Mouse (Mus musculus): ENCODE data around the gene 0610037L13Rik. TPM values are rescaled to one million over a fixed set of nuclear protein-coding genes. Genes with fewer than 3 reads are reported as not detected.

0610037L13Rik gene
- total RNA-seq, 2 experiments from 2014 or later = 69.3 to 81.8 TPM

GRCm38 (mm10) chr4:107906561-107906960 lies 16.9 kb downstream of the 0610037L13Rik start:
- DNase-seq (ENCODE audit: low spot score in 2 of 2) = no peak

GRCm38 (mm10) chr4:107910020-107910419 lies 20.4 kb downstream of the 0610037L13Rik start:
- DNase-seq (ENCODE audit: low spot score in 2 of 2) = no peak

- no peak for DNase-seq (ENCODE audit: low spot score in 2 of 2)
These were observed 30.7 kb downstream of the 0610037L13Rik start for GRCm38 (mm10) chr4:107920336-107920735.

- no peak for DNase-seq (ENCODE audit: low spot score in 2 of 2)
These were observed 31.6 kb downstream of the 0610037L13Rik start for GRCm38 (mm10) chr4:107921152-107921695.

GRCm38 (mm10) chr4:107921952-107922351 lies 32.3 kb downstream of the 0610037L13Rik start:
- DNase-seq (ENCODE audit: low spot score in 2 of 2) = no peak

GRCm38 (mm10) chr4:107923145-107923802 lies 33.7 kb downstream of the 0610037L13Rik start, which contains the start of gene Cpt2:
Gene Cpt2, minus strand, starts transcription at chr4:107923610.
- DNase-seq (ENCODE audit: low spot score in 2 of 2) = peak; percentile 88 to 95

- DNase-seq (ENCODE audit: low spot score in 2 of 2) = no peak
These were observed 34.2 kb downstream of the 0610037L13Rik start for GRCm38 (mm10) chr4:107923803-107924194.

- no peak for DNase-seq (ENCODE audit: low spot score in 2 of 2)
These were observed 38.7 kb downstream of the 0610037L13Rik start for GRCm38 (mm10) chr4:107928269-107928668.

GRCm38 (mm10) chr4:107928726-107929125 lies 39.1 kb downstream of the 0610037L13Rik start:
- no peak for DNase-seq (ENCODE audit: low spot score in 2 of 2)

GRCm38 (mm10) chr4:107931453-107931852 lies 41.8 kb downstream of the 0610037L13Rik start:
- no peak for DNase-seq (ENCODE audit: low spot score in 2 of 2)

- no peak for DNase-seq (ENCODE audit: low spot score in 2 of 2)
These were observed 43.6 kb downstream of the 0610037L13Rik start for GRCm38 (mm10) chr4:107933239-107933638.

GRCm38 (mm10) chr4:107935254-107935653 lies 45.6 kb downstream of the 0610037L13Rik start:
- DNase-seq (ENCODE audit: low spot score in 2 of 2) = no peak

- DNase-seq (ENCODE audit: low spot score in 2 of 2) = peak; percentile 58 to 77
These were observed 47.7 kb downstream of the 0610037L13Rik start for GRCm38 (mm10) chr4:107937338-107937737.

GRCm38 (mm10) chr4:107938124-107938523 lies 48.5 kb downstream of the 0610037L13Rik start:
- DNase-seq (ENCODE audit: low spot score in 2 of 2) = no peak

GRCm38 (mm10) chr4:107942741-107943140 lies 53.1 kb downstream of the 0610037L13Rik start:
- no peak for DNase-seq (ENCODE audit: low spot score in 2 of 2)

GRCm38 (mm10) chr4:107944141-107944540 lies 54.5 kb downstream of the 0610037L13Rik start:
- DNase-seq (ENCODE audit: low spot score in 2 of 2) = no peak

Other genes with a start within 250 kb of the 0610037L13Rik start
- not detected for gene Dmrtb1, start 205.6 kb upstream of the 0610037L13Rik start, total RNA-seq (2021)
- gene Lrp8, start 87.6 kb upstream of the 0610037L13Rik start, total RNA-seq (2021) = 1 to 10 TPM; 2.4 to 2.6 TPM
- 10 to 100 TPM; 53.9 to 63.6 TPM for gene Magoh, start 10.1 kb upstream of the 0610037L13Rik start, total RNA-seq (2021)
- 10 to 100 TPM; 47.3 to 51.2 TPM for gene Cpt2, start 33.8 kb downstream of the 0610037L13Rik start, total RNA-seq (2021)
- gene Slc1a7, start 78.5 kb downstream of the 0610037L13Rik start, total RNA-seq (2021) = not detected
- gene Podn, start 206.6 kb downstream of the 0610037L13Rik start, total RNA-seq (2021) = 1 to 10 TPM; 5.9 to 9.8 TPM

Data from gastrocnemius, postnatal 4 days (tissue).